Mouse (Mus musculus) adrenal gland, adult 18-20 months (tissue): ENCODE results near the gene Irf1. TPM values are rescaled to one million over a fixed set of nuclear protein-coding genes. Genes with fewer than 3 reads are reported as not detected.

ENCODE experiments used
- DNase-seq, 2 experiments: peaks; one replicate each; pipeline ENCODE4 v3.0.0; 2021 to 2022; ENCODE audit warnings: low spot score in 2 of 2
- long read RNA-seq, 2 experiments: library from polyadenylated mRNA; stranded (forward); transcript quantifications; one replicate each; pipeline ENCODE4 v2.0.0; 2021
- total RNA-seq, 2 experiments: library from RNA; stranded (reverse); gene quantifications; 1 replicate in 1 of 2; 2 replicates in 1 of 2; pipeline ENCODE4 v1.2.3; 2021

The Irf1 gene
- total RNA-seq, result 10 to 100 TPM; 21.2 to 44.2 TPM
- long read RNA-seq, experiment 1, transcript Irf1-202 (10 exons, 2,137 nt), result major isoform, 10 of 20 reads
- long read RNA-seq, experiment 1, partial matches to known transcripts, result 3 of 20 reads
- long read RNA-seq, experiment 1, other reads (novel, unspliced or antisense), result 4 of 20 reads
- long read RNA-seq, experiment 2, transcript Irf1-202 (10 exons, 2,137 nt), result major isoform, 25 of 45 reads
- long read RNA-seq, experiment 2, transcript Irf1-201 (10 exons, 2,069 nt), result minor isoform, 9 of 45 reads
- long read RNA-seq, experiment 2, partial matches to known transcripts, result 4 of 45 reads
- long read RNA-seq, experiment 2, other reads (novel, unspliced or antisense), result 7 of 45 reads

GRCm38 (mm10) chr11:53769760-53770124 is at the start of gene Irf1:
Gene Irf1, plus strand, starts transcription at chr11:53770014.
- peak; percentile 93 to 95 for DNase-seq

GRCm38 (mm10) chr11:53720715-53721114 is 49.1 kb upstream of the Irf1 start, which contains the start of gene Il5:
Gene Il5, plus strand, starts transcription at chr11:53720794.
- DNase-seq, result no peak

GRCm38 (mm10) chr11:53731457-53731856 is 38.4 kb upstream of the Irf1 start:
- no peak for DNase-seq

- DNase-seq, result no peak
Observed at GRCm38 (mm10) chr11:53732244-53732643, 37.6 kb upstream of the Irf1 start.

GRCm38 (mm10) chr11:53733824-53734223 is 36.0 kb upstream of the Irf1 start:
- DNase-seq, result no peak

- DNase-seq, result no peak
Observed at GRCm38 (mm10) chr11:53734431-53734830, 35.4 kb upstream of the Irf1 start.

- DNase-seq, result no peak
Observed at GRCm38 (mm10) chr11:53734970-53735681, 34.7 kb upstream of the Irf1 start.

- DNase-seq, result peak; percentile 41 to 43
Observed at GRCm38 (mm10) chr11:53735682-53736245, 34.0 kb upstream of the Irf1 start.

- peak; percentile 69 to 76 for DNase-seq
Observed at GRCm38 (mm10) chr11:53736771-53737572, 32.8 kb upstream of the Irf1 start.

- peak; percentile 31 to 45 for DNase-seq
Observed at GRCm38 (mm10) chr11:53737573-53737946, 32.3 kb upstream of the Irf1 start.

- DNase-seq, result no peak
Observed at GRCm38 (mm10) chr11:53742353-53742752, 27.5 kb upstream of the Irf1 start.

- no peak for DNase-seq
Observed at GRCm38 (mm10) chr11:53745260-53745659, 24.6 kb upstream of the Irf1 start.

GRCm38 (mm10) chr11:53747985-53748384 is 21.8 kb upstream of the Irf1 start:
- DNase-seq, result no peak

- DNase-seq, result no peak
Observed at GRCm38 (mm10) chr11:53748614-53749013, 21.2 kb upstream of the Irf1 start.

- DNase-seq, result no peak
Observed at GRCm38 (mm10) chr11:53749306-53749705, 20.5 kb upstream of the Irf1 start.

GRCm38 (mm10) chr11:53749716-53750352 is 20.0 kb upstream of the Irf1 start:
- no peak for DNase-seq

GRCm38 (mm10) chr11:53755011-53755595 is 14.7 kb upstream of the Irf1 start:
- DNase-seq, result no peak

GRCm38 (mm10) chr11:53757612-53758011 is 12.2 kb upstream of the Irf1 start:
- no peak for DNase-seq

GRCm38 (mm10) chr11:53758033-53758432 is 11.8 kb upstream of the Irf1 start:
- peak in 1 of 2 experiments; percentile 26 for DNase-seq

- DNase-seq, result peak in 1 of 2 experiments; percentile 22
Observed at GRCm38 (mm10) chr11:53758791-53759351, 10.9 kb upstream of the Irf1 start.
